Mouse (Mus musculus) G1E (cell line): ENCODE results near the gene Dscaml1. TPM values are rescaled to one million over a fixed set of nuclear protein-coding genes. Genes with fewer than 3 reads are reported as not detected.

Experiments
- ATAC-seq: 2 replicates; pipeline ENCODE4 v1.8.0; 2016; ENCODE audit warnings: mild to moderate bottlenecking; ENCODE audit not compliant: insufficient number of reproducible peaks, poor library complexity, low FRiP score, severe bottlenecking; ENCODE audit errors: extremely low read depth
- DNase-seq: peaks from one replicate; pipeline ENCODE4 v3.0.0; 2012; ENCODE audit warnings: low spot score
- H3K27me3 ChIP-seq: 2 replicates; pipeline ENCODE4 v1.6.1; 2012; ENCODE audit warnings: mild to moderate bottlenecking, low read length, inconsistent platforms; ENCODE audit not compliant: insufficient read depth
- H3K36me3 ChIP-seq: replicated peaks from 2 replicates; pipeline ENCODE3; 2012; ENCODE audit warnings: mild to moderate bottlenecking, inconsistent platforms
- H3K4me1 ChIP-seq: 2 replicates; pipeline ENCODE4 v1.6.1; 2012; ENCODE audit warnings: low read depth, low read length, inconsistent platforms, mixed read lengths; ENCODE audit not compliant: insufficient read depth
- H3K4me3 ChIP-seq: 2 replicates; pipeline ENCODE4 v1.5.1; 2012; ENCODE audit warnings: low read depth, mild to moderate bottlenecking, inconsistent platforms, low read length, moderate library complexity, mixed read lengths
- H3K9me3 ChIP-seq: replicated peaks from 2 replicates; pipeline ENCODE4 v1.6.1; 2012; ENCODE audit warnings: inconsistent platforms
- CTCF ChIP-seq: IDR thresholded peaks from 2 replicates; pipeline ENCODE4 v1.5.1; 2012; ENCODE audit warnings: low read depth, low read length, inconsistent platforms, mixed read lengths
- GATA1 ChIP-seq: IDR thresholded peaks from 2 replicates; pipeline ENCODE4 v1.6.1; 2012; ENCODE audit warnings: borderline replicate concordance, low read length, inconsistent platforms, mixed read lengths
- GATA2 ChIP-seq: IDR thresholded peaks from 2 replicates; pipeline ENCODE4 v1.6.1; 2012; ENCODE audit warnings: low read depth, low read length, inconsistent platforms, borderline replicate concordance
- POLR2AphosphoS5 ChIP-seq: IDR thresholded peaks from 2 replicates; pipeline ENCODE4 v1.6.1; 2012; ENCODE audit warnings: low read depth, low read length, inconsistent platforms; ENCODE audit not compliant: insufficient replicate concordance
- TAL1 ChIP-seq: conservative IDR thresholded peaks from 2 replicates; pipeline ENCODE4 v1.6.1; 2012; ENCODE audit warnings: low read depth, low read length, inconsistent platforms, mixed read lengths
- polyA plus RNA-seq: library from polyadenylated mRNA; stranded (reverse); fragments of >175 nt; gene quantifications from 2 replicates; pipeline ENCODE4 v1.2.3, GENCODE M21; 2012
- total RNA-seq, 2 experiments: library from RNA; stranded (forward) in 1 of 2; stranded (reverse) in 1 of 2; fragments of 200-1000 nt in 1 of 2; fragments of >200 nt in 1 of 2; fragmentation: Nextera tagmentation in 1 of 2; gene quantifications; 2 replicates each; pipeline ENCODE4 v1.2.3; 2014 to 2017

The Dscaml1 gene
- total and polyA plus RNA-seq, 3 experiments = 0.22 TPM; not detected in 2

DNA sequence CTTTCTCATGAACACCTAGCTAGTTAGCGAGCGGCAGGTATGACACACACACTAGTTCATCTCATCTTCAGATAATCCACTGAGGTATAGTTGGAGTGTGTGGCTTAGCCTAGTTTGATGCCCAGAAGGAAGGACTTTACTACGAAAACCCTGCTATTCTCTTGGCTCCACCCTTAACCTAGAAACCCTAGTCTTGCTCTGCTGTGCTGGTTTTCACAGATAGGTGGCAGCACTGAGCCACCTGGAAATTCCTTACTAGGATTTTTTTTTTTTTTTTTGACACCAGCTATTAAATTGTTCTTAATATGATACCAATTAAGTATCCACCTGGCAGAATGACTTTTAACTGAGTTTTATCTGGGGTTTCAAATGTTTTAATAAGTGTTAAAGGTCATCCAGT lies 163.4 kb downstream of the Dscaml1 start:
- Histone ChIP-seq H3K4me3 (no peak overlapping the region), H3K27me3 (peaks cover 5% of the 10 kb centered on the region; the same call in 1 of the 2 replicates), H3K9me3 (no peaks in the 10 kb centered on the region), H3K4me1 (no peaks in the 10 kb centered on the region), H3K36me3 (no peaks in the 10 kb centered on the region)
- no peak for TF ChIP-seq GATA2
- TF ChIP-seq CTCF = peak; percentile 62
- DNase-seq (peak; percentile 41), ATAC-seq (no peak)

DNA sequence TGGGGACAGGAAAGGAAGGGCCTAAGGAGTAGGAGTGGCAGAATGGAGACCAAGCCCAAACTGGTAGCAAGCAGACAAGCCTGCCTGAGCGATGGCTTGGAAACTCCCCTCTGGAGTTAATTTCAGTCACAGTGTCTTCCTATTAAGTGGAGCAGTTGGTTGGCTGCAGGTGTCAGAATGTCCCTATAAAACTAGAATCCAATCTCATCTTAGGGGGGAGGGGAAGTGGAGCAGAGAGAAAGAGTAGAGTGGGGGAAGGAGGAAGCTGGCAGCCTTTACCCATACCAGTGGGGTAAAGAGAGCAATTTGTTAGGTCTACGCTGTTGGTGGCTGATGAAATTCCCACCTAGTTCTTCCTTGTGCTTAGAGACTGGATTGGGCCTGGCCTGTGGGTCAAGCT lies 164.6 kb downstream of the Dscaml1 start:
- DNase-seq (no peak), ATAC-seq (no peak)
- Histone ChIP-seq H3K4me3 (no peak overlapping the region), H3K27me3 (peaks cover 5% of the 10 kb centered on the region; the same call in 1 of the 2 replicates), H3K9me3 (no peaks in the 10 kb centered on the region), H3K4me1 (no peaks in the 10 kb centered on the region), H3K36me3 (no peaks in the 10 kb centered on the region)
- TF ChIP-seq GATA1 (no peak), POLR2AphosphoS5 (no peak), GATA2 (no peak), TAL1 (no peak), CTCF (no peak)

DNA sequence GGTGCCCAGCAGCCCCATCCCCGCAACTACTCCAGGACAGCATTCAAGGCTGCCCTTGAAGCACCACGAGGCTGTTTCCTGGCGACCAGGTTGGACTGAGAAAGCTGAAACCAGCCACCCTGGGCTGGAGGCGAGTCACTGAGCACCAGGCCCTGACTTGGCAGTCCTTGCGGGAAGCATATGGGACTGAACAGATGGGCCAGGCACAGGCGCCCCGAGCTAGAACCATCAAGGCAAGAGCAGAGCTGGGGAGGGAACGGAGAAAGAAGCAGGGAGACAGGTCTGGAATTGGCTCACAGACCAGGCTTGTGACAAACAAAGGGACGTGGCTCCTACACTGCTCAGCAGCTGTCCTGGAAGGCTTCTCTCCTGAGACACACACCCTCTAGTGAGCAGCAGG lies 165.9 kb downstream of the Dscaml1 start:
- Histone ChIP-seq H3K27me3 (peaks cover 7% of the 10 kb centered on the region; the same call in 1 of the 2 replicates), H3K9me3 (no peaks in the 10 kb centered on the region), H3K4me3 (no peak overlapping the region), H3K4me1 (no peaks in the 10 kb centered on the region), H3K36me3 (no peaks in the 10 kb centered on the region)
- no peak for TF ChIP-seq TAL1
- TF ChIP-seq CTCF = no peak
- no peak for TF ChIP-seq GATA2
- no peak for TF ChIP-seq POLR2AphosphoS5
- no peak for TF ChIP-seq GATA1
- DNase-seq (no peak), ATAC-seq (no peak)

DNA sequence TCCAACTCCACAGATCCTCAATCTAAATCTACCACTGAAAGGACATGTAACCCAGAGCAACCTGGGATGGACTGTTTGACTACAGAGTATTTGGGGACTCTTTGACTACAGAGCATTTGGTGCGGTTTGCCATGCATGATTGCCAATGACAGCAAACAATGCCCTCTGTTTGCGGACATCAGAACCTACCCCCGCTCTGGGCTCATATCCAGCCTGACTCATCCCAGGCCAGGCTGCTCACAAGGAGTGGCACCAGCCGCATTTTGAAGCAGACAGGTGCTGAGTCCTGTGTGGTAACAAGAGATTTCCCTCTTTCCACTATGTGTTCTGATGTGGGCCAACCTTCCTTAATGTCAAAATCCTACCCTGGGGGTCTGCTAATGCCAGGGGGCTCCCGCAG lies 171.7 kb downstream of the Dscaml1 start:
- TF ChIP-seq GATA1 (no peak), TAL1 (no peak), GATA2 (no peak), POLR2AphosphoS5 (no peak), CTCF (no peak)
- DNase-seq (no peak), ATAC-seq (no peak)
- Histone ChIP-seq H3K36me3 (no peaks in the 10 kb centered on the region), H3K4me1 (no peaks in the 10 kb centered on the region), H3K27me3 (0 out of 2 replicates have a peak, but pooled peaks cover 2% of the 10 kb centered on the region), H3K9me3 (no peaks in the 10 kb centered on the region), H3K4me3 (no peak overlapping the region)

DNA sequence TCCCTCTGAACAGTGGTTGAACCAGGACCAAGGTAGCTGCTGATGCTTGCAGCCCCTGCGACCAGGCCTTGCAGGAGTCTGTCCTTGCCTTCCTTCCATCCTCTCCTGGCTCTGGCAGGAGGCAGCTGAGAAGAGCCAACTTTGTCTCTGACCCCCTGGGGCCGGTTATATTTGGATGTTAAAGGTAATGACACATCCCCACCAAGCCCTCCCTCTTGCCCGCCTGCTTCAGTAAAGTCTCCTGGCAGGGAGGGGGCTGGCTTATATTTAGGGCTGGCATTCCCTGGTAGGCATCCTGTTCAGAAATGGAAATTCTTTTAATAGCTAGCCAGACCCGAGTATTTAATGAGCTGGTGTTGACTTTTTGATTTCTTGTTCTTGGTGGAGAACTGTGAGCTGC lies 172.9 kb downstream of the Dscaml1 start:
- no peaks in the 10 kb centered on the region for H3K36me3 ChIP-seq
- H3K9me3 ChIP-seq = no peaks in the 10 kb centered on the region
- no peak overlapping the region for H3K4me3 ChIP-seq
- no peak for TF ChIP-seq TAL1
- no peak for TF ChIP-seq GATA1
- TF ChIP-seq POLR2AphosphoS5 = no peak
- TF ChIP-seq CTCF = no peak
- no peak for TF ChIP-seq GATA2
- H3K4me1 ChIP-seq = no peaks in the 10 kb centered on the region
- ATAC-seq (no peak), DNase-seq (no peak)
- H3K27me3 ChIP-seq = 0 out of 2 replicates have a peak, but pooled peaks cover 2% of the 10 kb centered on the region

DNA sequence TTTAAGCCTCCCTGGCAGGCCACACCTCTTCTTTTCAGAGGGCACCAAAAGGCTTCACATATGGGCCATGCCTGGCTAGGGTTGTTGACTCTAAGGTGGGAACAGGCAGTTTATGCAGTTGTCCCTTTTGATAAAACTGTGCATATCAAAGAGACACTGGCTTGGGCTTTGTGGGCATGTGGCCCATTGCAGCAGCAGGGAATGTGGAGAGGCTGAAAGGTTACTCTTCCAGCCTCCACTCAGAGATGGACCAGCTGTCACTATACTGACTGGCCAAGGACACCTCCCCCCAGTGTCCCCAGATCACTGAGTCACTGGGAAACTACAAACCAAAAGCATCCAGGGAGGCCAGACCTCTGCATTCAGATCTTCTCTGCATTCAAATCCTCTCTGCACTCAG lies 180.9 kb downstream of the Dscaml1 start:
- no peak overlapping the region for H3K4me3 ChIP-seq
- no peak for ATAC-seq
- TF ChIP-seq POLR2AphosphoS5 (no peak), GATA2 (no peak), GATA1 (no peak), CTCF (no peak), TAL1 (no peak)
- H3K36me3 ChIP-seq = no peaks in the 10 kb centered on the region
- H3K9me3 ChIP-seq = no peaks in the 10 kb centered on the region
- DNase-seq = no peak
- H3K4me1 ChIP-seq = no peaks in the 10 kb centered on the region
- H3K27me3 ChIP-seq = peaks cover 6% of the 10 kb centered on the region; the same call in 1 of the 2 replicates
